Mouse (Mus musculus) kidney, embryonic 16.5 days (tissue): ENCODE measurements around the gene Fam198b. TPM values are rescaled to one million over a fixed set of nuclear protein-coding genes. Genes with fewer than 3 reads are reported as not detected.

ENCODE experiments used
- ATAC-seq: fragments of 200-750 bp; cut with Nextera tagmentation; 2 replicates; pipeline ENCODE4 v1.8.0; 2017; ENCODE audit warnings: moderate TSS enrichment; ENCODE audit not compliant: low FRiP score, low TSS enrichment
- H3K27ac ChIP-seq: fragments of 300-500 bp; sonication (generic); 2 replicates; pipeline ENCODE4 v1.5.1; 2014; ENCODE audit warnings: low read length
- H3K27me3 ChIP-seq: fragments of 300-500 bp; sonication (generic); 2 replicates; pipeline ENCODE4 v1.6.1; 2014; ENCODE audit warnings: low read length, control low read depth, mixed read lengths; ENCODE audit not compliant: insufficient read depth
- H3K36me3 ChIP-seq: fragments of 300-500 bp; sonication (generic); 2 replicates; pipeline ENCODE4 v1.6.1; 2014; ENCODE audit warnings: low read length, control low read depth, mixed read lengths; ENCODE audit not compliant: insufficient read depth
- H3K4me1 ChIP-seq: fragments of 300-500 bp; sonication (generic); 2 replicates; pipeline ENCODE4 v1.6.1; 2014; ENCODE audit warnings: low read length, control low read depth, mixed read lengths; ENCODE audit not compliant: insufficient read depth
- H3K4me2 ChIP-seq: fragments of 300-500 bp; sonication (generic); replicated peaks from 2 replicates; pipeline ENCODE4 v1.6.1; 2014; ENCODE audit warnings: low read depth, low read length
- H3K4me3 ChIP-seq: fragments of 300-500 bp; sonication (generic); 2 replicates; pipeline ENCODE4 v1.5.1; 2014; ENCODE audit warnings: mild to moderate bottlenecking, low read length
- H3K9ac ChIP-seq: fragments of 300-500 bp; sonication (generic); replicated peaks from 2 replicates; pipeline ENCODE4 v1.6.1; 2014; ENCODE audit warnings: low read length
- H3K9me3 ChIP-seq: fragments of 300-500 bp; sonication (generic); 2 replicates; pipeline ENCODE4 v1.6.1; 2016; ENCODE audit warnings: low read length, control low read depth
- WGBS: fragments of 180-500 bp; shearing (Covaris S2); extraction: QIAGEN DNeasy Blood & Tissue Kit; methylation state at CpG from one replicate; pipeline ENCODE4 v1.1.7; 2014; 5-methylcytosine and 5-hydroxymethylcytosine counted together
- polyA plus RNA-seq: library from polyadenylated mRNA; unstranded; fragments of >200 nt; fragmentation: Nextera tagmentation; extraction: Ambion mirVana; gene quantifications from 2 replicates; pipeline ENCODE4 v1.2.1, GENCODE M21; 2015

Gene Fam198b
- polyA plus RNA-seq, 1 experiment from 2014 or later, result 13.0 TPM

DNA sequence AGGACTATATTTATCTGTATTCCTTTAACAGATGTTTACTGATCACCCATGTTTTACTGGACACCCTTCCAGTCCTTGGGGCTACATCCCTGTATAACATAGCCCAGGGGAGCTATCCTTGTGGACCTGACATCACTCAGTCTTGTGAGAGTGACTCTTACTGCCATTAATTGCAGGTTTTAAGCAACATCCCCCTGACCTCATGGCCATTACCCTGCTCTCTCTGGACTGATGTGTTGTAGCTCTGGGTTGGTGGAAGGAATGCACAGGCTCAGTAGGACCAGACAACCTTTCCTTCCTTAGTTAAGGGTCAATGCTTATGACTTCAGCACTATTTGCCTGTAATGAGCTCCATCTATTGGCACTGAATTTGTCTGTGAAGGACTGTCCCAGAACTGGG, 14.2 kb downstream of the Fam198b start:
- no peak overlapping the region for H3K27ac ChIP-seq
- H3K27me3 ChIP-seq, result no peaks in the 10 kb centered on the region
- ATAC-seq, result no peak
- no peak overlapping the region for H3K4me2 ChIP-seq
- H3K36me3 ChIP-seq, result no peaks in the 10 kb centered on the region
- H3K9ac ChIP-seq, result no peak overlapping the region
- H3K4me1 ChIP-seq, result peaks cover 5% of the 10 kb centered on the region; the same call in 1 of the 2 replicates
- H3K4me3 ChIP-seq, result no peak overlapping the region
- H3K9me3 ChIP-seq, result no peaks in the 10 kb centered on the region

DNA sequence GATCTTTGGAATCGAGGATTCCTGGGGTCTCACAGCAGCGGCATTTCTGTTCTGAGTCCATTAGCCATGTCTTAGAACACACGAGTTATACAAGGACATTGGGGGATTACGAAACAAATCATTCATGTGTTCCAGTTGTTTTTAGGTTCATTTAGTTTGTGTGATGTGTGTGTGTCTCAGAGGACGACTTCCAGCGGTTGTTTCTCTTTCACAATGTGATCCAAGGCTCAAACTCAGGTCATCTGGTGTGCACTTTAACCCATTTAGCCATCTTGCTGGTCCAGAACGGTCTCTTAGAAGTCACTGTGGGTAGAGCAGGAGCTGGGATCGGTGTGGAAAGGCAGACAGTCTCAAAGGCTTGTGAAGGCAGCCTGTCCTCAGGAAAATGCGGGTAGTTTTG, 15.6 kb downstream of the Fam198b start:
- no peak overlapping the region for H3K4me3 ChIP-seq
- peaks cover 10% of the 10 kb centered on the region; the same call in 1 of the 2 replicates for H3K4me1 ChIP-seq
- H3K27me3 ChIP-seq, result no peaks in the 10 kb centered on the region
- H3K36me3 ChIP-seq, result no peaks in the 10 kb centered on the region
- H3K9me3 ChIP-seq, result no peaks in the 10 kb centered on the region
- no peak overlapping the region for H3K4me2 ChIP-seq
- H3K27ac ChIP-seq, result no peak overlapping the region
- no peak for ATAC-seq
- whole genome bisulfite sequencing, result 91% methylated on average over 9 of the region's 9 CpGs
- H3K9ac ChIP-seq, result no peak overlapping the region

DNA sequence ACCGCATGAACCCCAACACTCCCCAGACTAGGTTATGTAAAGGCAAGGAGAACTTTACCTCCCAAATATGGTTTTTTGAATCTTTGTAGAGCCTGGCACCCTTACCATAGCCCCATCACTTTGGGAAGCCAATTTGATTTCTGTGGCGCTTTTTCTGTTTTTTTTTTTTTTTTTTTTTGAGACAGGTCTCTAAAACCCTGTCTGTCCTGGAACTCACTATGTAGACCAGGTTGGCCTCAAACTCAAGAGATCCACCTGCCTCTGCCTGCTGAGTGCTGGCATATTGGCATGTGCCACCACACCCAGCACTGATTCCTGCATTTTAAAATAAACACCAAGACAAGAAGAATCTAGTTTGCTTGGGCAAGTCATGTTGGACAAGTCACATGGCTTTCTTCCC, 16.2 kb downstream of the Fam198b start:
- Histone ChIP-seq H3K36me3 (no peaks in the 10 kb centered on the region), H3K4me2 (no peak overlapping the region), H3K27ac (no peak overlapping the region), H3K27me3 (no peaks in the 10 kb centered on the region), H3K9me3 (no peaks in the 10 kb centered on the region), H3K9ac (no peak overlapping the region), H3K4me1 (peaks cover 10% of the 10 kb centered on the region; the same call in 1 of the 2 replicates), H3K4me3 (no peak overlapping the region)
- WGBS, result 100% methylated on average over 2 of the region's 2 CpGs
- no peak for ATAC-seq

DNA sequence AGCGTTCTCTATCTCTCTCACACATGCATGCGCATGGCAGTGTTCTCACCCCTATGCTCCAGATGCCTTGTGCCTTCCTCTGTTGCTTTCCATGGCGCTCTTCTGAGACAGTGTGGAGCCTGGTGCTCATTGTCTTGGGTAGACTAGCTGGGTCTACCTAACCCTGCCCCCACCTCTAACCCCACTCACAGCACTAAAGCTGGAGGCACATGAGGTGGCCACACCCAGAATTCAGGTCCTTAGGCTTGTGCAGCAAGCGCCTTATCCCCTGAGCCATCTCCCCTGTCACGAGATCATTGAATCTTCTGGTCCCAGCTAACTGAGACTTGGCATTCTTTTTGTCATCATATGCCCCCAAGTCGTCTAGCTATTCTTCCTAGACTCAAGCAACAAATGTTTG, 17.0 kb downstream of the Fam198b start:
- H3K4me2 ChIP-seq, result no peak overlapping the region
- H3K27ac ChIP-seq, result no peak overlapping the region
- H3K9ac ChIP-seq, result no peak overlapping the region
- no peaks in the 10 kb centered on the region for H3K36me3 ChIP-seq
- peaks cover 10% of the 10 kb centered on the region; the same call in 1 of the 2 replicates for H3K4me1 ChIP-seq
- peak; percentile 42; the same call in 1 of the 2 replicates for ATAC-seq
- no peak overlapping the region for H3K4me3 ChIP-seq
- no peaks in the 10 kb centered on the region for H3K9me3 ChIP-seq
- H3K27me3 ChIP-seq, result no peaks in the 10 kb centered on the region
- 91% methylated on average over 6 of the region's 6 CpGs for WGBS

DNA sequence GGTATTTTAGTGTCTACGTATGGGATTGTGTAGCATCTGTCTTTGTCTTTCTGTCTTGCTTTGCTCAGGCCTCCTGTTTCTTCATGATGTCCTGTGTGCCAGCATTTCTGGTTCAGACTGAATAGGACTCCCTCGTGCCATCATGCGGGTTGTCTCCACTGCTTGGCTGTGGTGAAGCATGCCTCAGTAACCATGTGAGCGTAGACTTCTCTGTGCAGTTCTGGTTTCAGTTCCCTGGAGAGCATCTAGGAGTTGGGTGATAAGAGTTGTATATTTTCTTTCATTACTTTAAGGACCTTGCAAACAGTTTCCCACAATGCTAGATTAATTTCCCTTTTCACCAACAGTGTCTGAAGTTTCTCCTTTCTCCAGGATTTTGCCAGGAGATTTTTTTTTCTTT, 17.4 kb downstream of the Fam198b start:
- no peak for ATAC-seq
- Histone ChIP-seq H3K9me3 (no peaks in the 10 kb centered on the region), H3K27me3 (no peaks in the 10 kb centered on the region), H3K4me1 (peaks cover 11% of the 10 kb centered on the region; the same call in 1 of the 2 replicates), H3K9ac (no peak overlapping the region), H3K27ac (no peak overlapping the region), H3K4me3 (no peak overlapping the region), H3K4me2 (no peak overlapping the region), H3K36me3 (no peaks in the 10 kb centered on the region)
- WGBS, result 91% methylated on average over 4 of the region's 4 CpGs

DNA sequence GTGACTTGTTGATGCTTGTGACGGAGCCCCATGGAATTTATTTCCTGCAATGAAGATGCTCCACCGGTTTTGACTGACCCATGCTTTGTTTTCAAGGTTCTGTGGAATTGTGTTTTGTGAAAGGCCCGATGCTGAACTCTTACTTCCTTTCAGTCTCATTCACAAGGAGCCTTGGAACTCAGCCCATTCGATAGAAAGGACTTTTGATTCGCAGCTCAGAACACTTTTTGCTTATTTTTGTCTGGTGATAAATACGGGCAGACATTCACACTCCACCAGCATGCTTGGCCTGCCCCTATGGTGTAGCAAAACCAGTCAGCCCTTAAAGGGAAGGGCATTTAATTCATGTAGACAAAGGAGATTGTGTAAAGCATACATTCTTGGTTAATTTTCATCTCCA, 19.5 kb downstream of the Fam198b start:
- H3K27me3 ChIP-seq, result no peaks in the 10 kb centered on the region
- H3K4me2 ChIP-seq, result no peak overlapping the region
- H3K36me3 ChIP-seq, result no peaks in the 10 kb centered on the region
- H3K4me3 ChIP-seq, result no peak overlapping the region
- no peak overlapping the region for H3K9ac ChIP-seq
- no peaks in the 10 kb centered on the region for H3K9me3 ChIP-seq
- WGBS, result 38% methylated on average over 6 of the region's 6 CpGs
- peaks cover 15% of the 10 kb centered on the region; the same call in 1 of the 2 replicates for H3K4me1 ChIP-seq
- ATAC-seq, result no peak
- peak overlapping the region; percentile 34 for H3K27ac ChIP-seq

DNA sequence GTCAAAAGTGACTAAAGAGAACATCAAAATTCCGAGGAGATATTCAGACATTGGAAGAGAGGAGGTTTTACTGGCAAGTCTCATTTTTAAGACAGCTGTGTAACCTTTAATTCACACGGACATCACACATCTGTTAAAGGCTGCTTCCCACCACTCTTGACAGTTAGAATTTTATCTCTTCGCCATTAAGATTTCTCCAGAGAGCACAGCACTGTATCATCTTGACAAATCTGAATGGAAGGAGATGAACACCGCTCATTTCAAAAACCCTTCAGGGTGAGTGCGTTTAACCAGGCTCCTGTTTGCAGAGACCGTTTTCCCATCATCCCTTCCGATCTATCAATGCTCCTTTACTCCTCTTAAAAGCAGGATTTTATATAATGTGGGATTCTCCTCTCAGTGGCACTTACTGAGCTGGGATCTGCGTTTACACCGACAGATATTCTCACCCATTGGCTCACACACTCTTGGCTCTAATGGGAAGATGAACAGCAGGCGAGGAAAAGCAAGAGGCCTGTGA, 20.0 kb downstream of the Fam198b start:
- H3K36me3 ChIP-seq, result no peaks in the 10 kb centered on the region
- no peaks in the 10 kb centered on the region for H3K9me3 ChIP-seq
- H3K27ac ChIP-seq, result peak overlapping the region; percentile 34; the same call in 1 of the 2 replicates
- H3K4me3 ChIP-seq, result no peak overlapping the region
- WGBS, result 64% methylated on average over 10 of the region's 10 CpGs
- H3K4me2 ChIP-seq, result no peak overlapping the region
- H3K27me3 ChIP-seq, result no peaks in the 10 kb centered on the region
- ATAC-seq, result no peak
- H3K4me1 ChIP-seq, result peaks cover 15% of the 10 kb centered on the region; the same call in 1 of the 2 replicates
- no peak overlapping the region for H3K9ac ChIP-seq

DNA sequence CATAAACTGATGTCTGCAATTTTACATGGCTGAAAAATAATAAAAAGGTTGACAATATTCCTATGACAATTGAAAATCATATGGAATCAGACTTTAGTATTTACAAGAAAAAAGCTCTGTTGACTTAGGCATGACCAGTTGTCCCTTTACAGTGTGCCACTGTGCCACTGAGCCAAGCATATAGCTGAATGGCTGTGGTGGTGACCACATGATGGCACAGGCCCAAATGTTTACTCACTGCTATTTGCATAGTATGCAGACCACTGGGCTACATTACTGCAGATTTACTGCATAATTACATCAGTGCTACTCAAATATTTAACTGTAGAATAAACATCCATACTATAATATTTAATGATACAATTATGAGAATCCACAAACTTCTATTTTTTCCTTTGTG, 21.1 kb downstream of the Fam198b start:
- H3K27ac ChIP-seq, result no peak overlapping the region
- H3K4me1 ChIP-seq, result peaks cover 15% of the 10 kb centered on the region; the same call in 1 of the 2 replicates
- no peak for ATAC-seq

DNA sequence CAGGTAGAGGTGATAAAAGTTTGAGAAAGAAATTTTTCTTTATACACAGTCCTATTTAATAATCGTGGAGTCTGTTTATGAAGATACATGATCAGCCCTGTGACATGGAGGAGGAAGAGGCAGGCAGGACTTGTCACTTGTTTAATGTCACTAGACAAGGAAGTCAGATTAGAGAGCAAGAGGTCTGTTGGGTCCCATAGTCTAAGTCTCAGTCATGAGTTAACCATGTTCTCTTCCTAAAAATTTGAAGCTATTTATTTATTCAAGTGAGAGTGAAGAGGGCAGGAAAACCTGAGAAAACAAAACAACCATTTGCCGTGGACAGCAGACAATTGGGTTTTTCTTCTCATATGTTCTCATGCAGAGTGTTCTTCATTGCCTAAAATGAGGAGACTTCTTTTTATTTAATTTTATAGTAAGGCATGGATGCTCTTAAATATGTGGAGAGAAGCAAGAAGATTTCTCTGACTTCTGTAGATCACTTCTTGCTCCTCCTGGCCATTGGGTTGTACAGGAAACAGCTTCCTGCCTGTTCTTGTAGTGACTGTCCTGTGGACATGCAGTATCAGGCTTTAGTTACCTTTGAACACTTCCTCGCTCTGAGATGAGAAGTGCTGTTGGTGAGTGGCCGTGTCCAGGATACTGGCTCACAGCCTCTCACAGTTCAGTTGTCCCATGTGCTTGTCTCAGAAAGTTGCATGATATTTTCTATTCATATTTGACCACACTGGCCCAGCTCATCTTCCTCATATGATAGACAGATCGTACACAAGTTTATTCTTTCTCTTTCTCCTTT, 22.1 kb downstream of the Fam198b start:
- no peak for ATAC-seq

More for the DNA sequence above, 21.1 kb downstream of the Fam198b start:
- H3K27me3 ChIP-seq, result no peaks in the 10 kb centered on the region
- H3K9me3 ChIP-seq, result no peaks in the 10 kb centered on the region
- no peak overlapping the region for H3K4me2 ChIP-seq
- H3K9ac ChIP-seq, result no peak overlapping the region
- no peak overlapping the region for H3K4me3 ChIP-seq
- no peaks in the 10 kb centered on the region for H3K36me3 ChIP-seq

DNA sequence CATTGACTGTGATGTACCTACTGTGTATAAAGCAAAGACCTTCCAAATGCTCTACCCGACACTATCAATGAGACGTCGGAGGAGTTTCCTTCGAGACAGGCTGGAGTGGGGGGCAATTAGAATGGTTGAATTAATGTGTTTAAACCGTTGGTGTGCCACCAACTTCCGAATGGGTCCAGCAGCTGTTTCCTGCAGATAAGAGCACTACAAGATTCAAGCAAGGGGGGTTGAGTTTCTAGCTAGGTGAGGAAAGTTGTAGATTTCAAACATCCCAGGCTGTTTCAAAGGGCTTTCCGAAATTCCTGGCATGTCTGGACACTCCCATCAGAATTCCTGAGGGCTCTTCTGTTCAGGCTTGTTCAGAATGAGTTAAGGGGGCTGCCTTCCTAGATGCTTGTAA, 22.9 kb downstream of the Fam198b start:
- no peak overlapping the region for H3K27ac ChIP-seq
- H3K9ac ChIP-seq, result no peak overlapping the region
- peaks cover 11% of the 10 kb centered on the region; the same call in 1 of the 2 replicates for H3K4me1 ChIP-seq
- H3K4me2 ChIP-seq, result no peak overlapping the region
- WGBS, result 50% methylated on average over 7 of the region's 7 CpGs
- H3K4me3 ChIP-seq, result no peak overlapping the region
- H3K36me3 ChIP-seq, result no peaks in the 10 kb centered on the region
- no peaks in the 10 kb centered on the region for H3K9me3 ChIP-seq
- peak; percentile 23; the same call in 1 of the 2 replicates for ATAC-seq
- no peaks in the 10 kb centered on the region for H3K27me3 ChIP-seq

More for the DNA sequence above, 22.1 kb downstream of the Fam198b start:
- H3K4me2 ChIP-seq, result no peak overlapping the region
- H3K27ac ChIP-seq, result 0 out of 2 replicates have a peak overlapping the region, but pooled peaks have one; percentile 10
- H3K9me3 ChIP-seq, result no peaks in the 10 kb centered on the region
- H3K36me3 ChIP-seq, result no peaks in the 10 kb centered on the region
- H3K27me3 ChIP-seq, result no peaks in the 10 kb centered on the region
- 69% methylated on average over 5 of the region's 5 CpGs for WGBS
- no peak overlapping the region for H3K4me3 ChIP-seq
- H3K9ac ChIP-seq, result no peak overlapping the region
- peaks cover 11% of the 10 kb centered on the region; the same call in 1 of the 2 replicates for H3K4me1 ChIP-seq
